Mouse (Mus musculus) layer of hippocampus, postnatal 10 days (tissue): ENCODE measurements around the gene Olfr938. TPM values are rescaled to one million over a fixed set of nuclear protein-coding genes. Genes with fewer than 3 reads are reported as not detected.

Experiments used
- DNase-seq, 2 experiments: peaks; one replicate each; pipeline ENCODE4 v3.0.0; 2021; ENCODE audit warnings: low spot score in 2 of 2
- long read RNA-seq: library from polyadenylated mRNA; stranded (forward); transcript quantifications from one replicate; pipeline ENCODE4 v2.0.0, GENCODE M21; 2023
- microRNA-seq, 2 experiments: library from miRNA; unstranded; fragments of <30 nt; microRNA quantifications; one replicate each; pipeline ENCODE4 v1.2.0; 2021
- total RNA-seq, 2 experiments: library from RNA; stranded (reverse); gene quantifications; 2 replicates each; pipeline ENCODE4 v1.2.3; 2021

The Olfr938 gene
- total RNA-seq, result not detected
- long read RNA-seq, result 0 reads

DNA sequence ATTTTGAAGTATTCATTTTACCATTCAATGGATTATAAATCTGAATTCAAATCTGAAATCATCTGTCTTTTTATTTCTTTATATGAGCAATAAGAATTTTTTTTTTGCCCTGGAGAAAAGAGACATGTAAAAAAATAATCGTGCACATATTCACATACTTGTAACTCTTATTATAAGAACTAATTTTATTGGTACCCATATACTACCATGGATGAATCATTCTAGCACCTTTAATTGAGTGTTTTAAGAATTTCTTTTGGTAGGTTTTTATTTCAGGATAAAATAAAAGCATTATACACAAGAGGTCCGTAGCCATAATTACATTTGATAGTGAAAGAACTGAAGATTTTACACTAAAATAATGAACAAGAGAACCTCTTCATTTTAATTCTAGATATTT is at the start of gene Olfr938:
Gene Olfr938, minus strand, starts transcription at position 101 of the 400 bp plus-strand sequence.
- DNase-seq, result no peak

DNA sequence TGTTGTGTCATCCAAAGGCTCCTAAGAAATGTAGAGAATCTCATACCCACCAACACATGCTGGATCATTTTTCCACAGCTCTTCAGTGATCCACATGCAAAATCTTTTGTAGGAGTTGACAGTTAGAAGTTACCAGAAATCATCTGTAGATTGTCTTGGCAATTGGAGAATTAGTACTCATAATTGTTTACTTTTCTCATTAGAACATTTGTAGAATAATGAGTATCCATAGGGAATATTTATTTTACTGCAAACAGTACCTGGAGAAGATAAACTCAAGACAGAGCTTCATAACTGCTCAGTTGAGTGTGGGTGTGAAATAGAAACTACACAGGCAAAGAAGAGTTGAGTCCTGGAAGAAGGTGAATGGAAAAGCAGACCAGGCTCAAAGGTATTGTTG is 49.1 kb upstream of the Olfr938 start, which contains the start of gene Olfr27:
Gene Olfr27, plus strand, starts transcription at position 301 of the 400 bp plus-strand sequence.
- DNase-seq, result no peak

DNA sequence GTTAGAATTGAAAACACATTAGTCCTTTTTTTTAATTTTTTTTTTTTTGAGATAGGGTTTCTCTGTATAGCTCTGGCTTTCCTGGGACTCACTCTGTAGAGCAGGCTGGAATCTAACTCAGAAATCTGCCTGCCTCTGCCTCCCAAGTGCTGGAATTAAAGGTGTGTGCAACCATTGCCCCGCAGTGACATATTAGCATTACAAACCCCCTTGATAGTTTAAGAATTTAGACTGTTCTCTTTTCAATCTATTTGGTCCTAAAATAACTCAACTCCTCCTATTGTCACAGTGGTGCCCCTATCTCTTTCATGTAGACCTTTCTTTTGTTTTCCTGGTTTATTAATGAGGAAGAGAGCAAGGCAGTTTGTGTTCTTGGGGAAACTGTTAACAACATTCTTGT is 48.6 kb upstream of the Olfr938 start:
- no peak for DNase-seq

GRCm38 (mm10) chr9:39064851-39065250 is 13.8 kb downstream of the Olfr938 start, which contains the start of gene Olfr937:
Gene Olfr937 (minus strand): TSS chr9:39064951.
- DNase-seq, result no peak

Small RNAs within 50 kb of the gene (microRNA-seq; reads per million reads assigned to microRNA genes)
- 0 reads per million in 2 experiments for gene Gm25032
- gene Gm25529, result 0 reads per million in 2 experiments

Other genes starting within 250 kb of the Olfr938 start
- gene Olfr924, start 234.4 kb downstream of the Olfr938 start, total RNA-seq, result not detected
- gene Olfr26, start 223.8 kb downstream of the Olfr938 start, total RNA-seq, result not detected
- not detected for gene Olfr926, start 201.8 kb downstream of the Olfr938 start, total RNA-seq
- gene Olfr930, start 149.1 kb downstream of the Olfr938 start, total RNA-seq, result not detected
- gene Olfr933, start 106.6 kb downstream of the Olfr938 start, total RNA-seq, result not detected
- gene Olfr934, start 90.6 kb downstream of the Olfr938 start, total RNA-seq, result not detected
- not detected for gene Olfr935, start 79.2 kb downstream of the Olfr938 start, total RNA-seq
- gene Olfr146, start 55.5 kb downstream of the Olfr938 start, total RNA-seq, result not detected
- gene Olfr937, start 13.9 kb downstream of the Olfr938 start, total RNA-seq, result not detected
- gene Olfr27, start 49.2 kb upstream of the Olfr938 start, total RNA-seq, result not detected
- gene Olfr943, start 87.4 kb upstream of the Olfr938 start, total RNA-seq, result not detected
- not detected for gene Olfr944, start 123.0 kb upstream of the Olfr938 start, total RNA-seq
- not detected for gene Olfr1537, start 171.1 kb upstream of the Olfr938 start, total RNA-seq
- not detected for gene Olfr945, start 197.9 kb upstream of the Olfr938 start, total RNA-seq
- gene Olfr948, start 247.2 kb upstream of the Olfr938 start, total RNA-seq, result not detected